Mouse (Mus musculus) hindbrain, embryonic 14.5 days (tissue): ENCODE measurements around the gene Trex1. TPM values are rescaled to one million over a fixed set of nuclear protein-coding genes. Genes with fewer than 3 reads are reported as not detected.
A peak's percentile ranks its signal among the peaks of the same experiment; 100 is the strongest.

Source experiments
- ATAC-seq: fragments of 200-750 bp; cut with Nextera tagmentation; 2 replicates; pipeline ENCODE4 v1.8.0; 2017; ENCODE audit warnings: moderate number of reproducible peaks, mild to moderate bottlenecking, moderate TSS enrichment, moderate library complexity; ENCODE audit not compliant: low FRiP score
- DNase-seq: peaks from one replicate; pipeline ENCODE4 v3.0.0-alpha.2; 2015; ENCODE audit warnings: low spot score
- H3K27ac ChIP-seq: fragments of 300-500 bp; sonication (generic); 2 replicates; pipeline ENCODE4 v1.5.1; 2014; ENCODE audit warnings: mild to moderate bottlenecking, moderate library complexity
- H3K27me3 ChIP-seq: fragments of 300-500 bp; sonication (generic); 2 replicates; pipeline ENCODE4 v1.6.1; 2014; ENCODE audit warnings: mild to moderate bottlenecking, low read length, mixed read lengths; ENCODE audit not compliant: control insufficient read depth, insufficient read depth
- H3K36me3 ChIP-seq: fragments of 300-500 bp; sonication (generic); replicated peaks from 2 replicates; pipeline ENCODE4 v1.6.1; 2014; ENCODE audit not compliant: control insufficient read depth, insufficient read depth
- H3K4me1 ChIP-seq: fragments of 300-500 bp; sonication (generic); replicated peaks from 2 replicates; pipeline ENCODE4 v1.6.1; 2014; ENCODE audit warnings: antibody characterized with exemption, low read length, mixed read lengths; ENCODE audit not compliant: control insufficient read depth, insufficient read depth
- H3K4me2 ChIP-seq: fragments of 300-500 bp; sonication (generic); replicated peaks from 2 replicates; pipeline ENCODE4 v1.6.1; 2014; ENCODE audit warnings: mild to moderate bottlenecking, moderate library complexity
- H3K4me3 ChIP-seq: fragments of 300-500 bp; sonication (generic); replicated peaks from 2 replicates; pipeline ENCODE4 v1.5.1; 2014; ENCODE audit warnings: mild to moderate bottlenecking, low read length
- H3K9ac ChIP-seq: fragments of 300-500 bp; sonication (generic); 2 replicates; pipeline ENCODE4 v1.6.1; 2014
- H3K9me3 ChIP-seq: fragments of 300-500 bp; sonication (generic); 2 replicates; pipeline ENCODE4 v1.6.1; 2016; ENCODE audit warnings: low read length; ENCODE audit not compliant: control insufficient read depth
- WGBS: fragments of 180-500 bp; shearing (Covaris S2); extraction: QIAGEN DNeasy Blood & Tissue Kit; methylation state at CpG from one replicate; pipeline ENCODE4 v1.1.7; 2014; 5-methylcytosine and 5-hydroxymethylcytosine counted together
- polyA plus RNA-seq: library from polyadenylated mRNA; unstranded; fragments of >200 nt; fragmentation: Nextera tagmentation; extraction: Ambion mirVana; gene quantifications from 2 replicates; pipeline ENCODE4 v1.2.1, GENCODE M21; 2014

Gene Trex1
- polyA plus RNA-seq, 1 experiment from 2014 or later = 16.2 TPM

DNA sequence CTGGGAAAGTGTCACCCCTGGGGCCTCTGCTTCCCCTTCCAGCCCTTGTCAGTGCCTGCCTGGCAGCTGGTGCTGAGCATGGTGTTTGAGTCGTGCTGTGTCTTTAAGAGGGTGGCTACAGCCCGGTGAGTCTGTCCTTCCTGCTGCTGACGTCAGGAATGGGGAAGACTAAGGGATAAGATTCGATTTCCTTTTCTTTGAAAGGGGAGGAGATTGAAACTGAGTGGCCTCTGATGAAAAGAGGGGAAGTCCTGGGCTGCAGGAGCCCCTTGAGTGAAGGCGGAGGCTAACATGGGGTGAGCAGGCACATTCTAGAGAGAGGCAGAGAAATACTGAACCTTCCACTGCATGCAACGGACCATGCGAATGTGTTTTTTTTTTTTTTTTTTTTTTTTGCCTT, 4.8 kb downstream of the Trex1 start:
- peak overlapping the region; percentile 25 for H3K4me3 ChIP-seq
- peak overlapping the region; percentile 31 for H3K9ac ChIP-seq
- no peaks in the 10 kb centered on the region for H3K27me3 ChIP-seq
- H3K4me2 ChIP-seq = peak overlapping the region; percentile 50
- ATAC-seq (peak; percentile 79), DNase-seq (peak; percentile 70)
- peaks cover 38% of the 10 kb centered on the region for H3K36me3 ChIP-seq
- H3K27ac ChIP-seq = peak overlapping the region; percentile 43
- H3K4me1 ChIP-seq = peaks cover 17% of the 10 kb centered on the region
- WGBS = 12% methylated on average over 7 of the region's 7 CpGs
- H3K9me3 ChIP-seq = no peaks in the 10 kb centered on the region

- no peak overlapping the region for H3K4me3 ChIP-seq
- H3K9ac ChIP-seq = no peak overlapping the region
- no peaks in the 10 kb centered on the region for H3K9me3 ChIP-seq
- H3K4me2 ChIP-seq = no peak overlapping the region
- ATAC-seq (no peak), DNase-seq (no peak)
- H3K4me1 ChIP-seq = peaks cover 10% of the 10 kb centered on the region
- H3K27ac ChIP-seq = no peak overlapping the region
- H3K27me3 ChIP-seq = no peaks in the 10 kb centered on the region
- H3K36me3 ChIP-seq = peaks cover 32% of the 10 kb centered on the region
- WGBS = 81% methylated on average over 6 of the region's 6 CpGs
Measured at GRCm38 (mm10) chr9:109053851-109054250, 5.7 kb downstream of the Trex1 start.

DNA sequence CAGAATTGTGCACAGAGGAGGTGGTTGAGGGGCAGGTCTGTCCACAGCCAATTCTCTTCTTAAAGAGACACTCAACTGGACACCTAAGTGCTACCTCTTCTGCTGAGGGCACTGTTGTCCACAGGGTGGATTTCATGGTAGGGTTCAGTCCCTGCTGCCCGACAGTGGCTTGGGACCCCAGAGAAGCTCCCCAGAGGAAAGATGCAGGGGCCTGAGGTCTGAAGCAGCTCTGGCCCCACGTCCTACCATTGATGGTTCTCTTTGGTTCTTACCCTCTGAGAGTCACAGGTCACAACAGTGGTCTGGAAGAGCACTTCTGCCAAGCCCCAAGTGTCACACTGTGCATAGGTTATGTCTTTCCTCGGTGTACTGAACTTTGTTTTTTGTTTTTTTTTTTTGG, 6.2 kb downstream of the Trex1 start:
- 87% methylated on average over 3 of the region's 3 CpGs for WGBS
- ATAC-seq = no peak

GRCm38 (mm10) chr9:109052490-109053260, 6.9 kb downstream of the Trex1 start:
- DNase-seq (no peak), ATAC-seq (no peak)
- Histone ChIP-seq H3K27ac (no peak overlapping the region), H3K27me3 (no peaks in the 10 kb centered on the region), H3K4me1 (peaks cover 6% of the 10 kb centered on the region), H3K4me3 (no peak overlapping the region), H3K4me2 (no peak overlapping the region), H3K9ac (no peak overlapping the region), H3K36me3 (peaks cover 20% of the 10 kb centered on the region), H3K9me3 (no peaks in the 10 kb centered on the region)
- whole genome bisulfite sequencing = 87% methylated on average over 9 of the region's 9 CpGs

More for the DNA sequence above, 6.2 kb downstream of the Trex1 start:
- H3K27ac ChIP-seq = no peak overlapping the region
- peaks cover 6% of the 10 kb centered on the region for H3K4me1 ChIP-seq
- H3K4me2 ChIP-seq = no peak overlapping the region
- no peak overlapping the region for H3K9ac ChIP-seq
- no peaks in the 10 kb centered on the region for H3K9me3 ChIP-seq
- no peaks in the 10 kb centered on the region for H3K27me3 ChIP-seq
- peaks cover 27% of the 10 kb centered on the region for H3K36me3 ChIP-seq
- no peak overlapping the region for H3K4me3 ChIP-seq
- DNase-seq = no peak

DNA sequence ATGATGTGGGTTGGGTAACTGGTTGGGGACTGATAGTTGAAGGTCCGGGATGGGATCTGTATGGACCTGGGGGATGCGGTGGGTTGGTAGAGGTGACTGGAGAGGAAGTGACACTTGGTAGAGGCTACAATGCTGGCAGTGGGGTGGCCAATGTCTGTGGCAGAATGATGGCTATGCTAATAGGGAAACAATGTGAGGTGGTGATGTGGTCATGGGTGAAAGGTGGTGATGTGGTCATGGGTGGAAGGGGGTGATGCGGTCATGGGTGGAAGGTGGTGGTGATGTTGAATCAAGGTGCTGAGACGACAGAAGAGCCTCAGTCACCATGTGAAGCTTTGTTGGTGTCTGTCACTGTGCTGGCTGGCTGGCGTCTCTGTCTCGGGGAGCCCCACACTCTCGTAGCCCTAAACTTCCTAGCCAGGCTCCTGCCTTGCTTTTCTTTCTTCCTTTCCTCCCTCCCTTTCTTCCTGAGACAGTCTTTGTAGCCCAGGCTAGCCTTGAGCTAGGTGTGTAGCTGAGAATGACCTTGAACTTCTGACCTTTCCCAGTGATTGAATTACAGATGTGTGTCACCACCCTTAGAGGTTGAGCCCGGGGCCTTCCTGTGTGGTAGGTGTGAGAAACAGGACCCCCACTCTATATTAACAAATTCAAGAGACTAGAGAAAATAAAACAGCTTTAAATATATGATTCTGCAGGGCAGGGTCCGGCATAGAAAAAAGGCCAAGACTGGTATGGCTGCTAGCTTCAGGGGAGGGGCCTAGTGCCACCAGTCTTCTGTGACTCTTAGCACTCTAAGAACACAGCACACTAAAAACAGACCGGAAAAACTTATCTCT, 7.7 kb downstream of the Trex1 start:
- no peaks in the 10 kb centered on the region for H3K27me3 ChIP-seq
- DNase-seq (no peak), ATAC-seq (no peak)
- H3K9ac ChIP-seq = no peak overlapping the region
- 87% methylated on average over 10 of the region's 10 CpGs for WGBS
- H3K36me3 ChIP-seq = peaks cover 13% of the 10 kb centered on the region
- no peaks in the 10 kb centered on the region for H3K9me3 ChIP-seq
- H3K27ac ChIP-seq = no peak overlapping the region
- peaks cover 6% of the 10 kb centered on the region for H3K4me1 ChIP-seq
- H3K4me3 ChIP-seq = no peak overlapping the region
- H3K4me2 ChIP-seq = no peak overlapping the region

GRCm38 (mm10) chr9:109051011-109051501, 8.5 kb downstream of the Trex1 start:
- H3K4me3 ChIP-seq = no peak overlapping the region
- no peaks in the 10 kb centered on the region for H3K27me3 ChIP-seq
- H3K4me2 ChIP-seq = no peak overlapping the region
- ATAC-seq (no peak), DNase-seq (no peak)
- peaks cover 6% of the 10 kb centered on the region for H3K4me1 ChIP-seq
- peaks cover 5% of the 10 kb centered on the region; the same call in 1 of the 2 replicates for H3K36me3 ChIP-seq
- no peak overlapping the region for H3K9ac ChIP-seq
- no peak overlapping the region for H3K27ac ChIP-seq
- H3K9me3 ChIP-seq = no peaks in the 10 kb centered on the region
- WGBS = 92% methylated on average over 13 of the region's 13 CpGs

DNA sequence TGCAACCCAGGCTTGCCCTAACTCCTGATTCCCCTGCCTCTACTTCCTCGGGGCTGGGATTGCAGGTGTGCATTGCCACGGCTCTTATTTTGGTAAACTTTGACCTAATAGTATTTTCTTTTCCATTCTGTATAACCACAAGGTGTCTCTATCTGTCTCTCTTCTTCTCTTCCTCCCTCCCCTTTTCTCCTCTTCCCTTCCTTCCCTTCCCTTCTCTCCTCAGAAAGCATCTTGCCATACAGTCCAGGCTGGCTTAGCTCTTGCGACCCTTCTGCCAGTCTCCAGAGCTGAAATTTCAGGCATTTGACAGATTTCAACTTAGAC, 8.9 kb downstream of the Trex1 start:
- H3K9ac ChIP-seq = no peak overlapping the region
- ATAC-seq (no peak), DNase-seq (no peak)
- 88% methylated on average over 3 of the region's 3 CpGs for WGBS
- no peak overlapping the region for H3K4me2 ChIP-seq
- no peaks in the 10 kb centered on the region for H3K27me3 ChIP-seq
- no peak overlapping the region for H3K4me3 ChIP-seq
- H3K4me1 ChIP-seq = peaks cover 6% of the 10 kb centered on the region
- 0 out of 2 replicates have a peak, but pooled peaks cover 4% of the 10 kb centered on the region for H3K36me3 ChIP-seq
- no peaks in the 10 kb centered on the region for H3K9me3 ChIP-seq
- H3K27ac ChIP-seq = no peak overlapping the region

- 88% methylated on average over 9 of the region's 9 CpGs for WGBS
- Histone ChIP-seq H3K36me3 (0 out of 2 replicates have a peak, but pooled peaks cover 4% of the 10 kb centered on the region), H3K27me3 (no peaks in the 10 kb centered on the region), H3K4me2 (no peak overlapping the region), H3K4me3 (no peak overlapping the region), H3K4me1 (peaks cover 2% of the 10 kb centered on the region), H3K9ac (no peak overlapping the region), H3K27ac (no peak overlapping the region), H3K9me3 (no peaks in the 10 kb centered on the region)
- ATAC-seq = no peak
- no peak for DNase-seq
Measured at GRCm38 (mm10) chr9:109049996-109050673, 9.4 kb downstream of the Trex1 start.

DNA sequence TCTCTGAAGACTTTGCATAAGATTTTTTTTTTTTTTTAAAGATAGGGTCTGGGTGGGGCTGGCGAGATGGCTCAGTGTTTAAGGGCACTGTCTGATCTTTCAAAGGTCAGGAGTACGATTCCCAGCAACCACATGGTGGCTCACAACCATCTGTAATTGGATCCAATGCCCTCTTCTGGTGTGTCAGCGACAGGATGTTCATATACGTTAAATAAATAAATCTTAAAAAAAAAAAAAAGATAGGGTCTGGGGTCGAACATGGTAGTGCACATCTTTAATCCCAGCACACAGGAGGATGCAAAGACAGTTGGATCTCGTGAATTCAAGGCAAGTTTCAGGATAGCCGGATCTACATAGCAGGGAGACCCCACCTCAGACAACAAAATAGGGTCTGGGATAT, 10.2 kb downstream of the Trex1 start:
- Histone ChIP-seq H3K27ac (no peak overlapping the region), H3K36me3 (0 out of 2 replicates have a peak, but pooled peaks cover 4% of the 10 kb centered on the region), H3K9ac (no peak overlapping the region), H3K4me2 (no peak overlapping the region), H3K9me3 (no peaks in the 10 kb centered on the region), H3K27me3 (no peaks in the 10 kb centered on the region), H3K4me3 (no peak overlapping the region), H3K4me1 (no peaks in the 10 kb centered on the region)
- ATAC-seq = no peak
- 84% methylated on average over 7 of the region's 7 CpGs for WGBS
- DNase-seq = no peak
